ENCODE assay signal across 10 mouse cellular contexts in the genomic region with DNA sequence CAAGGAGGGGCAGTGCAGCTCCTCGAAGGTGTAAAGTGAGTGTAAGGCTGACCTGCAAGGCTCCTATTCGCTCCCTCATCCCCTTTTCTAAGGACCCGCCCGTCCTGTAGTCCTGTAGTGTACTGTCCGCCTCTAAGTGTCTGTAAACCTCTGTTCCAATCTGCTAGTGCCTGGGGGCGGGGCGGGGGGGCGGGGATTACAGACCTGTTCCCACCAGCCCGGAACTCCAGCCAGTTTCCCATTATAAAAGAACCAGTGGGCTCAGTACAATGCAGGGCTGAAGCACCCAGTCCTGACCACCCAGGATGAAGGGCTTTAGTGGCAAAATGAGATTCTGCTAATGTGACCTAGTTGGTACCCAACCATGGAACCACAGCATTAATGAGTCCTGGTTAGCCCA. TPM values are rescaled to one million over a fixed set of nuclear protein-coding genes. Genes with fewer than 3 reads are reported as not detected.
DNase-seq lines count a peak whose midpoint lies in the region; ATAC-seq lines count a peak whose summit lies in the region.
"Had no signal": no experiment of that assay in that cellular context is flagged by ENCODE, and none has a peak within 500 bp of the region (broad histone marks: within the 10 kb centered on the region; RNA-seq: fewer than 3 reads in every experiment).

No protein-coding gene starts in this region.

- H3K36me3 ChIP-seq in lung, embryonic 16.5 days (ENCODE audit: control insufficient read depth, insufficient read depth, low read length) = peaks cover 7% of the 10 kb centered on the region; the same call in 1 of the 2 replicates
- peaks cover 8% of the 10 kb centered on the region; the same call in 1 of the 2 replicates for H3K36me3 ChIP-seq in forebrain, embryonic 14.5 days (ENCODE audit: control insufficient read depth, insufficient read depth, low read length)
- peaks cover 9% of the 10 kb centered on the region for H3K36me3 ChIP-seq in limb, embryonic 15.5 days
- 0 out of 2 replicates have a peak, but pooled peaks cover 2% of the 10 kb centered on the region for H3K36me3 ChIP-seq in stomach, embryonic 16.5 days (ENCODE audit: control insufficient read depth, insufficient read depth, low read length)

- H3K4me1 ChIP-seq in lung, embryonic 16.5 days (replicated peaks; ENCODE audit: control insufficient read depth, insufficient read depth, low read length) = peaks cover 27% of the 10 kb centered on the region
- peaks cover 4% of the 10 kb centered on the region; the same call in 1 of the 2 replicates for H3K4me1 ChIP-seq in forebrain, embryonic 14.5 days (ENCODE audit: control insufficient read depth, insufficient read depth, low read length)
- H3K4me1 ChIP-seq in limb, embryonic 15.5 days = peaks cover 7% of the 10 kb centered on the region
- H3K4me1 ChIP-seq in stomach, embryonic 16.5 days (ENCODE audit: control insufficient read depth, insufficient read depth, low read length) = peaks cover 13% of the 10 kb centered on the region

- H3K27ac ChIP-seq in lung, embryonic 16.5 days (ENCODE audit: low read length) = peak overlapping the region; percentile 90
- peak overlapping the region; percentile 58; the same call in 1 of the 2 replicates for H3K27ac ChIP-seq in forebrain, embryonic 14.5 days (ENCODE audit: low read depth, low read length)
- H3K27ac ChIP-seq in limb, embryonic 15.5 days = peak overlapping the region; percentile 63
- peak overlapping the region; percentile 62 for H3K27ac ChIP-seq in stomach, embryonic 16.5 days (ENCODE audit: low read length)

- ATAC-seq in lung, embryonic 16.5 days (ENCODE audit: low read depth) = peak; percentile 57
- peak; percentile 72 for ATAC-seq in forebrain, embryonic 14.5 days
- ATAC-seq in limb, embryonic 15.5 days (ENCODE audit: insufficient number of reproducible peaks, low FRiP score, low TSS enrichment, low read depth) = peak; percentile 49; the same call in 1 of the 2 replicates
- peak; percentile 49; the same call in 1 of the 2 replicates for ATAC-seq in stomach, embryonic 16.5 days (ENCODE audit: insufficient read depth, low FRiP score)
- ATAC-seq in inflammation-experienced regulatory T-cells, adult 6 months = no peak

- peak overlapping the region; percentile 43; the same call in 1 of the 2 replicates for H3K9ac ChIP-seq in lung, embryonic 16.5 days (ENCODE audit: low read length)
- H3K9ac ChIP-seq in forebrain, embryonic 14.5 days (ENCODE audit: low read length) = no peak overlapping the region
- H3K9ac ChIP-seq in limb, embryonic 15.5 days = no peak overlapping the region
- H3K9ac ChIP-seq in stomach, embryonic 16.5 days (ENCODE audit: low read length) = peak overlapping the region; percentile 25; the same call in 1 of the 2 replicates

- whole genome bisulfite sequencing in lung, embryonic 16.5 days = 33% methylated on average over 9 of the region's 9 CpGs
- 13% methylated on average over 9 of the region's 9 CpGs for WGBS in forebrain, embryonic 14.5 days
- 31% methylated on average over 9 of the region's 9 CpGs for WGBS in limb, embryonic 15.5 days
- 28% methylated on average over 9 of the region's 9 CpGs for WGBS in stomach, embryonic 16.5 days

- H3K4me3 ChIP-seq in lung, embryonic 16.5 days (ENCODE audit: low read length) = peak overlapping the region; percentile 13; the same call in 1 of the 2 replicates
- no peak overlapping the region for H3K4me3 ChIP-seq in forebrain, embryonic 14.5 days (ENCODE audit: low read depth, low read length)
- H3K4me3 ChIP-seq in limb, embryonic 15.5 days = no peak overlapping the region
- no peak overlapping the region for H3K4me3 ChIP-seq in stomach, embryonic 16.5 days (replicated peaks; ENCODE audit: low read length)

- H3K4me2 ChIP-seq in lung, embryonic 16.5 days (ENCODE audit: low read depth, low read length) = peak overlapping the region; percentile 46
- H3K4me2 ChIP-seq in forebrain, embryonic 14.5 days (ENCODE audit: low read length) = peak overlapping the region; percentile 18; the same call in 1 of the 2 replicates
- no peak overlapping the region for H3K4me2 ChIP-seq in limb, embryonic 15.5 days
- 0 out of 2 replicates have a peak overlapping the region, but pooled peaks have one; percentile 11 for H3K4me2 ChIP-seq in stomach, embryonic 16.5 days (ENCODE audit: low read depth, low read length)

- H3K9me3 ChIP-seq in lung, embryonic 16.5 days (ENCODE audit: control insufficient read depth, low read length) = no peaks in the 10 kb centered on the region
- no peaks in the 10 kb centered on the region for H3K9me3 ChIP-seq in forebrain, embryonic 14.5 days (replicated peaks; ENCODE audit: control insufficient read depth, low read length)
- H3K9me3 ChIP-seq in limb, embryonic 15.5 days = no peaks in the 10 kb centered on the region
- H3K9me3 ChIP-seq in stomach, embryonic 16.5 days (replicated peaks; ENCODE audit: control insufficient read depth, low read length) = no peaks in the 10 kb centered on the region

- H3K27me3 ChIP-seq in lung, embryonic 16.5 days (ENCODE audit: control insufficient read depth, insufficient read depth, low read depth, low read length) = no peaks in the 10 kb centered on the region
- no peaks in the 10 kb centered on the region for H3K27me3 ChIP-seq in forebrain, embryonic 14.5 days (replicated peaks; ENCODE audit: control insufficient read depth, insufficient read depth, low read length)
- no peaks in the 10 kb centered on the region for H3K27me3 ChIP-seq in limb, embryonic 15.5 days
- no peaks in the 10 kb centered on the region for H3K27me3 ChIP-seq in stomach, embryonic 16.5 days (ENCODE audit: control insufficient read depth, insufficient read depth, low read length)

- DNase-seq in lung, postnatal 25 days (ENCODE audit: low spot score) = no peak
- peak; percentile 44 for DNase-seq in forebrain, embryonic 14.5 days (ENCODE audit: low spot score)
- DNase-seq in adrenal gland, postnatal 25 days = no peak
- DNase-seq: adrenal gland, adult 2 months had no signal

RNA-seq across cellular contexts. Expression of a gene that starts 6.4 kb away (rescaled TPM):
- 69.6 and 73.0 TPM in 2 replicates for polyA plus RNA-seq in lung, embryonic 16.5 days (2015; fragmentation: Nextera tagmentation; extraction: Ambion mirVana)
- polyA plus RNA-seq in forebrain, embryonic 14.5 days (2014; fragmentation: Nextera tagmentation; extraction: Ambion mirVana) = 44.6 and 46.9 TPM in 2 replicates
- 59.4 and 70.0 TPM in 2 replicates for polyA plus RNA-seq in limb, embryonic 15.5 days (2015; fragmentation: Nextera tagmentation; extraction: Ambion mirVana)
- polyA plus RNA-seq in stomach, embryonic 16.5 days (2015; fragmentation: Nextera tagmentation; extraction: Ambion mirVana) = 51.3 and 53.1 TPM in 2 replicates
- polyA plus RNA-seq in inflammation-experienced regulatory T-cells, adult 6 months (2017; shearing (Covaris generic)) = 10 to 100 TPM; 44.5 to 50.8 (median 46.5) TPM
- total RNA-seq in adrenal gland, postnatal 25 days (2021) = 101 and 110 TPM in 2 replicates

RNA-seq across cellular contexts. Expression of a gene that starts 12.5 kb away (rescaled TPM):
- polyA plus RNA-seq in lung, embryonic 16.5 days (2015; fragmentation: Nextera tagmentation; extraction: Ambion mirVana) = not detected in 2 replicates
- not detected in 2 replicates for polyA plus RNA-seq in forebrain, embryonic 14.5 days (2014; fragmentation: Nextera tagmentation; extraction: Ambion mirVana)
- polyA plus RNA-seq in limb, embryonic 15.5 days (2015; fragmentation: Nextera tagmentation; extraction: Ambion mirVana) = 0.66 TPM in 1 of 2 replicates, not detected in the other
- not detected in 2 replicates for polyA plus RNA-seq in stomach, embryonic 16.5 days (2015; fragmentation: Nextera tagmentation; extraction: Ambion mirVana)
- polyA plus RNA-seq in inflammation-experienced regulatory T-cells, adult 6 months (2017; shearing (Covaris generic)) = 1 to 10 TPM in 1 of 3 experiments, not detected in 2; 2.6 TPM
- total RNA-seq in adrenal gland, postnatal 25 days (2021) = not detected in 2 replicates
- polyA plus RNA-seq: adrenal gland, adult 2 months; gonadal fat pad, adult 2 months; thymus, postnatal 0 days had no signal

RNA-seq across cellular contexts. Expression of a gene that starts 27.0 kb away (rescaled TPM):
- 56.8 and 61.5 TPM in 2 replicates for polyA plus RNA-seq in lung, embryonic 16.5 days (2015; fragmentation: Nextera tagmentation; extraction: Ambion mirVana)
- 7.7 and 10.5 TPM in 2 replicates for polyA plus RNA-seq in forebrain, embryonic 14.5 days (2014; fragmentation: Nextera tagmentation; extraction: Ambion mirVana)
- polyA plus RNA-seq in limb, embryonic 15.5 days (2015; fragmentation: Nextera tagmentation; extraction: Ambion mirVana) = 29.5 and 33.2 TPM in 2 replicates
- 52.3 and 58.1 TPM in 2 replicates for polyA plus RNA-seq in stomach, embryonic 16.5 days (2015; fragmentation: Nextera tagmentation; extraction: Ambion mirVana)
- 100 to 1,000 TPM in 2 of 3 experiments, 10 to 100 TPM in 1; 95.7 to 124 (median 113) TPM for polyA plus RNA-seq in inflammation-experienced regulatory T-cells, adult 6 months (2017; shearing (Covaris generic))
- total RNA-seq in adrenal gland, postnatal 25 days (2021) = 281 and 313 TPM in 2 replicates

Comparison
In these comparisons a context has a peak if more than half of its experiments do, and no peak if none do; other contexts are left out.
1. H3K9ac ChIP-seq: peak in lung, embryonic 16.5 days (single experiment) and stomach, embryonic 16.5 days (single experiment); none in forebrain, embryonic 14.5 days (single experiment) and limb, embryonic 15.5 days (single experiment).
2. Peak in every context shown above with its lines, with median percentiles within 50 percentile points of each other: H3K27ac ChIP-seq.